Mouse (Mus musculus) kidney, embryonic 14.5 days (tissue): ENCODE measurements around the gene Mrpl10. TPM values are rescaled to one million over a fixed set of nuclear protein-coding genes. Genes with fewer than 3 reads are reported as not detected.

Experiments
- ATAC-seq: fragments of 200-750 bp; cut with Nextera tagmentation; 2 replicates; pipeline ENCODE4 v1.8.0; 2017; ENCODE audit warnings: moderate number of reproducible peaks, mild to moderate bottlenecking, moderate TSS enrichment, moderate library complexity; ENCODE audit not compliant: low FRiP score, low TSS enrichment
- H3K27ac ChIP-seq: fragments of 300-500 bp; sonication (generic); 2 replicates; pipeline ENCODE4 v1.5.1; 2014; ENCODE audit warnings: low read depth, mild to moderate bottlenecking, low read length, moderate library complexity, mixed read lengths
- H3K27me3 ChIP-seq: fragments of 300-500 bp; sonication (generic); 2 replicates; pipeline ENCODE4 v1.6.1; 2014; ENCODE audit warnings: mild to moderate bottlenecking, low read length; ENCODE audit not compliant: control insufficient read depth, insufficient read depth
- H3K36me3 ChIP-seq: fragments of 300-500 bp; sonication (generic); 2 replicates; pipeline ENCODE4 v1.6.1; 2014; ENCODE audit warnings: low read length, mixed read lengths; ENCODE audit not compliant: control insufficient read depth, insufficient read depth
- H3K4me1 ChIP-seq: fragments of 300-500 bp; sonication (generic); 2 replicates; pipeline ENCODE4 v1.6.1; 2014; ENCODE audit warnings: low read length, mixed read lengths; ENCODE audit not compliant: control insufficient read depth, insufficient read depth
- H3K4me2 ChIP-seq: fragments of 300-500 bp; sonication (generic); replicated peaks from 2 replicates; pipeline ENCODE4 v1.6.1; 2014; ENCODE audit warnings: low read depth, mild to moderate bottlenecking, low read length
- H3K4me3 ChIP-seq: fragments of 300-500 bp; sonication (generic); 2 replicates; pipeline ENCODE4 v1.5.1; 2014; ENCODE audit warnings: mild to moderate bottlenecking, low read length
- H3K9ac ChIP-seq: fragments of 300-500 bp; sonication (generic); 2 replicates; pipeline ENCODE4 v1.6.1; 2014; ENCODE audit warnings: low read depth, mild to moderate bottlenecking, low read length, moderate library complexity
- H3K9me3 ChIP-seq: fragments of 300-500 bp; sonication (generic); 2 replicates; pipeline ENCODE4 v1.6.1; 2016; ENCODE audit warnings: low read length; ENCODE audit not compliant: control insufficient read depth
- WGBS: fragments of 180-500 bp; shearing (Covaris S2); extraction: QIAGEN DNeasy Blood & Tissue Kit; methylation state at CpG from one replicate; pipeline ENCODE4 v1.1.7; 2014; 5-methylcytosine and 5-hydroxymethylcytosine counted together
- polyA plus RNA-seq: library from polyadenylated mRNA; unstranded; fragments of >200 nt; fragmentation: Nextera tagmentation; extraction: Ambion mirVana; gene quantifications from 2 replicates; pipeline ENCODE4 v1.2.1, GENCODE M21; 2014

Gene Mrpl10
- polyA plus RNA-seq, 1 experiment from 2014 or later: 99.6 TPM

- H3K4me1 ChIP-seq: no peaks in the 10 kb centered on the region
- no peak for ATAC-seq
- no peaks in the 10 kb centered on the region for H3K36me3 ChIP-seq
- H3K9ac ChIP-seq: no peak overlapping the region
- H3K4me2 ChIP-seq: no peak overlapping the region
- 53% methylated on average over 9 of the region's 9 CpGs for WGBS
- H3K9me3 ChIP-seq: no peaks in the 10 kb centered on the region
- H3K4me3 ChIP-seq: no peak overlapping the region
- no peak overlapping the region for H3K27ac ChIP-seq
- H3K27me3 ChIP-seq: peaks cover 23% of the 10 kb centered on the region; the same call in 1 of the 2 replicates
Observed at GRCm38 (mm10) chr11:97007093-97007794, 34.1 kb upstream of the Mrpl10 start.

GRCm38 (mm10) chr11:97009198-97009790 is 32.1 kb upstream of the Mrpl10 start:
- Histone ChIP-seq H3K4me1 (no peaks in the 10 kb centered on the region), H3K9me3 (no peaks in the 10 kb centered on the region), H3K27me3 (peaks cover 17% of the 10 kb centered on the region; the same call in 1 of the 2 replicates), H3K27ac (no peak overlapping the region), H3K4me2 (no peak overlapping the region), H3K36me3 (no peaks in the 10 kb centered on the region), H3K4me3 (no peak overlapping the region), H3K9ac (no peak overlapping the region)
- WGBS: 55% methylated on average over 8 of the region's 8 CpGs
- ATAC-seq: no peak

- Histone ChIP-seq H3K4me3 (no peak within 1 kb of the TSS), H3K4me1 (peaks cover 5% of the 10 kb centered on the region; the same call in 1 of the 2 replicates), H3K27ac (no peak within 1 kb of the TSS), H3K4me2 (no peak within 1 kb of the TSS), H3K27me3 (peaks cover 33% of the 10 kb centered on the region), H3K9ac (no peak within 1 kb of the TSS), H3K9me3 (no peaks in the 10 kb centered on the region), H3K36me3 (no peaks in the 10 kb centered on the region)
- 25% methylated on average over 8 of the region's 8 CpGs for WGBS
- ATAC-seq: no peak
Observed at GRCm38 (mm10) chr11:97013121-97013670, 28.2 kb upstream of the Mrpl10 start, which contains the start of gene Sp6. Gene Sp6 (plus strand): TSS chr11:97013394.

GRCm38 (mm10) chr11:97017696-97018582 is 23.4 kb upstream of the Mrpl10 start:
- WGBS: 1% methylated on average over 36 of the region's 36 CpGs
- H3K36me3 ChIP-seq: no peaks in the 10 kb centered on the region
- ATAC-seq: no peak
- peaks cover 33% of the 10 kb centered on the region for H3K4me1 ChIP-seq
- H3K9ac ChIP-seq: peak overlapping the region; percentile 38; the same call in 1 of the 2 replicates
- peak overlapping the region; percentile 55 for H3K4me2 ChIP-seq
- H3K4me3 ChIP-seq: peak overlapping the region; percentile 36
- H3K9me3 ChIP-seq: no peaks in the 10 kb centered on the region
- H3K27me3 ChIP-seq: peaks cover 67% of the 10 kb centered on the region
- no peak overlapping the region for H3K27ac ChIP-seq

- Histone ChIP-seq H3K27ac (no peak overlapping the region), H3K27me3 (peaks cover 75% of the 10 kb centered on the region), H3K36me3 (no peaks in the 10 kb centered on the region), H3K4me1 (peaks cover 33% of the 10 kb centered on the region), H3K9me3 (no peaks in the 10 kb centered on the region), H3K4me2 (peak overlapping the region; percentile 55), H3K9ac (peak overlapping the region; percentile 38; the same call in 1 of the 2 replicates), H3K4me3 (peak overlapping the region; percentile 36)
- ATAC-seq: no peak
- WGBS: 1% methylated on average over 48 of the region's 68 CpGs
Observed at GRCm38 (mm10) chr11:97018583-97019344, 22.6 kb upstream of the Mrpl10 start.

GRCm38 (mm10) chr11:97019345-97019708 is 22.0 kb upstream of the Mrpl10 start:
- ATAC-seq: no peak
- no peak overlapping the region for H3K9ac ChIP-seq
- 6% methylated on average over 13 of the region's 13 CpGs for WGBS

GRCm38 (mm10) chr11:97021121-97021765 is 20.1 kb upstream of the Mrpl10 start:
- H3K4me3 ChIP-seq: peak overlapping the region; percentile 49
- H3K9ac ChIP-seq: no peak overlapping the region
- no peaks in the 10 kb centered on the region for H3K9me3 ChIP-seq
- peak overlapping the region; percentile 87 for H3K4me2 ChIP-seq
- 3% methylated on average over 26 of the region's 27 CpGs for WGBS
- ATAC-seq: no peak
- no peak overlapping the region for H3K27ac ChIP-seq
- no peaks in the 10 kb centered on the region for H3K36me3 ChIP-seq
- H3K4me1 ChIP-seq: peaks cover 46% of the 10 kb centered on the region
- H3K27me3 ChIP-seq: peaks cover 74% of the 10 kb centered on the region

More at GRCm38 (mm10) chr11:97019345-97019708, 22.0 kb upstream of the Mrpl10 start:
- Histone ChIP-seq H3K36me3 (no peaks in the 10 kb centered on the region), H3K4me3 (peak overlapping the region; percentile 36), H3K4me1 (peaks cover 33% of the 10 kb centered on the region), H3K27me3 (peaks cover 81% of the 10 kb centered on the region), H3K4me2 (peak overlapping the region; percentile 55), H3K27ac (no peak overlapping the region), H3K9me3 (no peaks in the 10 kb centered on the region)
